Mouse (Mus musculus) gastrocnemius, postnatal 25 days (tissue): ENCODE data around the gene Gm10197. TPM values are rescaled to one million over a fixed set of nuclear protein-coding genes. Genes with fewer than 3 reads are reported as not detected.
"Not testable (repeated sequence)": the region's sequence is repeated elsewhere in the genome, so short reads cannot be mapped to it uniquely, and the experiment has no call there.

Source experiments
- DNase-seq: peaks from one replicate; pipeline ENCODE4 v3.0.0; 2022
- long read RNA-seq, 2 experiments: library from polyadenylated mRNA; stranded (forward); transcript quantifications; one replicate each; pipeline ENCODE4 v2.0.0; 2021
- total RNA-seq, 2 experiments: library from RNA; stranded (reverse); gene quantifications; 1 replicate in 1 of 2; 2 replicates in 1 of 2; pipeline ENCODE4 v1.2.3; 2021

The Gm10197 gene
- not detected for total RNA-seq
- long read RNA-seq, experiment 1, result 0 reads
- long read RNA-seq, experiment 2, result 0 reads

DNA sequence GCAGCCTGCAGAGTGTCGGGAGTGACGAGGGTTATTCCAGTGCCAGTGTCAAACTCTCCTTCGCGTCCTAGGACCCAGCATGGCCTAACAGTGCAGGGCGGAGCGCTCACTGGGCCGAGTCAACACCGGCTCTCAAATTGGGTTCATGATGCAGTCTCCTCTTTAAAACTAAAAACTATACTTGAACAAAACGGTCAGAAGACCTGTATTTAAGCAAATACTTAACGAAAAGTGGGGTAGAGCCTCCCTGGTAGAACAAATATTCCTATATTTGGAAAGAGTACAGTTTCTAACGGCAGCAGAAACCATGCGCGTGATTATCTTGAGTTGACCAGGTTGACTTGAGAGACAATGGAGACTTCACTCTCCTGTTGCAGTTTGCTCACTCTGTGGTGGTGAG is at the start of gene Gm10197:
TSS of gene Gm10197 (minus strand) at position 101 of the 400 bp plus-strand sequence.
- no peak for DNase-seq

DNA sequence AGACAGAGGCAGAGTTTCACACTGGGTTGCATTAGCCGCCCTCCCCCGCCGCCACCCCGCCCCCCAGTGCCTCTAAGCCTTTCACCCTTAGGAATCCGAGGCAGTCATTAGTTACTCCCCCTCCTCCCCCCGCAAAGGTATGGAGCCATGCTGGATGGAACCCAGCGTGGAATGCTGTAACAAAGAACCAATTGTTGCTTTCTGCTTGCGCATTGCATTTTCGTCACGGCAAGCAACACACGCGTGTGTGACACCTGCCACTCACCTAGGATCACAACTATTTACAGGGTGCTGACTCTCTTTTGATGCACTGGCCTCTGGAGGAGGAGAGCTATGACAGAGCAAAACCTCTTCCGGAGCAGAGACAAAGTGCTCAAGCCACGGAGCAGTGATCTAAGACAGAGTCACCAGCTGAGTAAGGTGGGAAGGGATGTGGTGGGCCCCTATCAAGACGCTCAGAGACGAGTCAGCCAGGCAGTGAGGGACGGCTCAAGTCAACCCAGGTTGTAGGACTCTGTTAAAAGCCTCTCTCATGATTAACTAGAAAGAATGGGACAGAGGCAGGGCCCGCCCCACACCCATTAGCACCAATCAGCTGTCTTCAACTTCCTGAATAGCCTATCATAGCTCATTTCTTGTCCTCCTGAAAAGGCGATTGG is 49.5 kb upstream of the Gm10197 start:
- DNase-seq, result peak; percentile 76

DNA sequence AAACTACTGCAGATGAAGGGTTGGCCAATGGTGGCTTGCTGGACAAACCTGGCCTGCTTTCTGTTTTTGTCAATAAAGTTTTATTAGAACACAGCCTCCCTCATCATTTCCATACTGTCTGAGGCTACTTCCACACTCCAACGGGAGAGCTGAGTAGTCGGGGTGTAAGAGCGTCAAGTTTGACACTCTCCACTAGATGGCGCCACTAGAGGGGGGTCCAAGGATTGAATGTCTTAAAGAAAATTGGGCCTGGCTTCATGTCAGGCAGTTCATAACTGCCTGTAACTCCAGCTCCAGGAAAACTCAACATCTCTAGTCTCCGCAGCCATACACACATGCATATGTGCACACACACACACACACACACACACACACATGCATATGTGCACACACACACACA is 48.3 kb upstream of the Gm10197 start:
- no peak for DNase-seq

DNA sequence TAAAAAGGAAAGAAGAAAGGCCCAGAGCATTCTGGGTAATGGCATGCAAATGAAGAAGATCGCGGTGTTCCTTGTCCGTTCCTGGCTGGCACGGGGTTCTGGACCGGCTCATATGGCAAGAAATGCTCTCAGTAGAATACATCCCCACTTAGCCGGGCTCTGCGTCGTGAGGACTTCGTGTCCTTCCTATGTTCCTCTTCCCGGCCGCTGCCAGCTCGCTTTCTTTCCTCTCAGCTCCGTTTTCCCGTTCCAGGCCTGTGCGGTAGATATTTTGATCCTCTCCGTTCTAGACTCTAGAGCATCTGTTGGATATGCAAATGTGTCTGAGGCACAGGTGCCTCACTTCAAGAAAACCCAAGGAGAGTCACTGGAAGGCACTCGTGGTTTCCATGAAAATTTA is 43.6 kb upstream of the Gm10197 start:
- no peak for DNase-seq

DNA sequence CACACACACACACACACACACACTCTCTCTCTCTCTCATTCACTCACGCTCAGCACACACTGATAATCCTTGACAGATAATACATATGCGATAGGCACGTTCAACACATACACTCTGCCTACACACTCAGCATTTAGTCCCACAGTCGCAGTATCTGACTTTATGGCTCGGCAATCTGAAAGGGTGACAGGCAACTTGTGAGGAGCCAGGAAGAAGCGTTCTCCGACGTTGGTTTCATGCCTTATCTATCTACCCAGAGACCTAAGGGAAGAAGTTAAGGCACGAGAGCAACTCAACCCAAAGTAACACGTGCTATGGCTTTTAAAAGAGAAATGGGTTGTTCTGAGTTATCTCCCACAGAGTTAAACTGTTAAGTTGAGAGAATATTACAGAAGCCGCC is 43.1 kb upstream of the Gm10197 start:
- no peak for DNase-seq

DNA sequence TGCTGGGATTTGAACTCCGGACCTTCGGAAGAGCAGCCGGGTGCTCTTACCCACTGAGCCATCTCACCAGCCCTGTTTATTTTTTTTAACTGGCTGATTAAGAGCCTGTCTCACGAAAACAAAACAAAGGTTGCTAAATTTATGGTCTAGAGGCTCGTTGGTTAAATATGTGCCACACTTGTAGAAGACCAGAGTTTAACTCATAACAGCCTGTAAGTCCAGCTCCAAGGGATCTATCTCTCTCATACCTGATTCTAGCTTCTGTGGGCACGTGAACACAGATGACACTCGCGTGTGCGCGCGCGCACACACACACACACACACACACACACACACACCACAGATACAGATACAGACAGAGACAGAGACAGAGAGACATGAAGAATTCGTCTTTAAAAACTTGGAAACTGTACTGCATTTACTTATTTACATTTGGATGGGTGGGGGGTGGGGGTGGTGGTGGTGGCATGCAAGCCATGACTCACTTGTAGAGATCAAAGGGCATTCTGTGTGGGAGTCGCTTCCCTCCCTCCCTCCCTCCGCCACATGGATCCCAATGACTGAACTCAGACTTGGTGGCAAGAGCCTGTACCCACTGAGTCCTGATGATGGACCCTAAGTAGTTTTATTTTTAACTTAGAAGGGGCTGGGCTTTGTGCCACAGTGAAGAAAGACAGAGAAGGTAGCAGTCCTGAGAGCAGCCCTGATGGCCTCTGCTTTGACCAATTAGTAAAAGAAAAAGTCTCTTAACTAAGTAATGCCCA is 42.2 kb upstream of the Gm10197 start:
- DNase-seq, result no peak

DNA sequence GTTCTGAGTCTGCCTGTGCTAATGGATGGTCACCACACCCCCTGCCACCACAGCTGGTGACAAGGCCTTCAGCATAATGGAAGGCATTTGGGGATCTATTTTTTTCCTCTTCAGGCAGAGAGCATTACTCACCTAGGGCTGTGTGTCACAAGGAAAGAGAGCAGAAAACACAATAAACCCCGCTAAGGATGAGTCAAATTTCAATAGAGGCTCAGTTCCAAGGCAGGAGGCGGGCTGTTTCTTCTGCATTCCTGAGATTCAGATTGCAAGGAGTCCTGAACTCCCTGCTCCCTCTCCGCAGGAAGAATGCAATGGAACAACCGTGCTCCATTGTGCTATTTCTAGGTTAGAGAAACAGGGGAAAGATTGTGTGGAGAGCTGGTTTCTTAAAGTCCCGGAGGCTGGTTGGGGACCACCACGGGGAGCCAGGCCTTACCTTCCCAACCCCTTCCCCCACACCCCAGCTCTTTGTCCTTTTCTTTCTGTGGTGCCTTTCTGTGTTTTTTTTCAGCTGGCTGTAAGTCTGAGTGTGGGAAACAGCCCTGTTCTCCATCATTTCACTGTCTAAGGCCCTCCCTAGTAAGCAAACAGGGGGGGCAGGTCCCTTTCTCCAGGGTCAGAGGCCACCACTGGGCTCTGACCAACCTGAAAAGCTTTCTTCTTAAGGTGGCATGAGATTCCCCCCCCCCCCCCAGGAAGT is 40.7 kb upstream of the Gm10197 start:
- no peak for DNase-seq

DNA sequence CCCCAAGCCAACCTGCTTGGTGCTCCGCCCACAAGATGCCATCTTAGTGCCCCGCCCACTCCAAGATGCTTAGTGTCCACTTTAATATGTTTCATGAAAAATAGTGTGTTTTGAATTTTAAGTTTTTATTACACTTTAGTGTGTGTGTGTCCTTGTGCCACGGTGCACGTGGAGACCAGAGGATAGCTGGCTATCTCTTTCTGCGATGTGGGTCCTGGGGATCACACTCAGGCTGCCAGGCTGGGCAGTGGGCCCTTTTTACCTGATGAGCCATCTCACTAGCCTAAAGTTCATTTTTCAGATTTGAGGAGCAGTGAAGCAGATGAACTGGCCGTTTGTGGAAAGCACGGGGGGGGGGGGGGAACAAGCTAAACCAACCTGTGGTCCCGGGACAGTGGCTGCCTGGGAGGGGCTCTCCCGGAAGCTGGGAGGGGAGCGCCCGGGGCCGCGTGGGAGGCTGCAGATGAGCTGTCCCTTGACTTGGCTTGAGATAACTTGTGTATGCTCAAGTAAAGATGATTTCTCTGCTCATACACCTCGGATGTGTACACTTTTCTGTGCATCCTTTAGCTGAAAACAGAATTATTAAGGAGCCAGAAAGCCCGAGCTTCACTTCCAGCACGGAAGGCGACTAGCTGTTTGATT is 38.2 kb upstream of the Gm10197 start:
- DNase-seq, result no peak

DNA sequence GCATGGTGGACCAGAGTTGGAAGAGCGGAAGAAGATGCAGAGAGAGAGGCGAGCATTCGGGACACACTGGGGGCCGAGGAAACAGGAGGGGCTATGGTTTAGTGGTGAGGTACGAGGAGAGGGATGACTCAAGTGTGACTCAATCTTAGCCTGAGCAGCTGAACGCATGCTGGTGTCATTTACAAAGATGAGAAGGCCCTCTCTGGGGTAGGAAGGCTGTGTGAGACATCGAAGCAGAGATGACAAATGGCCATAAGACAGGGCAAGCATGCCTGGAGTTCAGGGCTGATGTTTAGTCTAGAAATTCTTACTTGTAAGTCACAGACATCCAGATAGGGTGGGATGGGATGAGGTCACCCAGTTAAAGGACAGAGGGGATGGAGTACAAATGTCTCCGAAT is 36.8 kb upstream of the Gm10197 start:
- DNase-seq, result no peak

DNA sequence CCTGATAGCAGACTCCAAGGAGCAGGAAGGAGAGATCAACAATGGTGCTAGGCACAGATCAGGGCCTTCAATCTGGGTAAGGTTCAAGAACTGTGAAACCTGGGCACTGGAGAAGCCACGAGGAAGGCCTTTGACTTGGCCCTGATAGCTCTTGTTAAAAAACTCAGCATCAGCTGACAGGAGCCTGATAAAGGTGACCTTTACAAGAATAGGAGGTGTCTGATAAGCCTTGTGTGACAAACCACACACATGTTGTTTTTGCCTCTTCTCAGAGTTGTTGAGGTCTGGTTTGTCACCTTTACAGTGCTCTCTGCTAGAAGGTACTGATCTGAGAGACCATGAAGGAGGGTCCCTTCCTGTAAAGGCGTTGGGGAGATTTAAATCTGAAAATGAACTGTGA is 35.8 kb upstream of the Gm10197 start:
- no peak for DNase-seq

DNA sequence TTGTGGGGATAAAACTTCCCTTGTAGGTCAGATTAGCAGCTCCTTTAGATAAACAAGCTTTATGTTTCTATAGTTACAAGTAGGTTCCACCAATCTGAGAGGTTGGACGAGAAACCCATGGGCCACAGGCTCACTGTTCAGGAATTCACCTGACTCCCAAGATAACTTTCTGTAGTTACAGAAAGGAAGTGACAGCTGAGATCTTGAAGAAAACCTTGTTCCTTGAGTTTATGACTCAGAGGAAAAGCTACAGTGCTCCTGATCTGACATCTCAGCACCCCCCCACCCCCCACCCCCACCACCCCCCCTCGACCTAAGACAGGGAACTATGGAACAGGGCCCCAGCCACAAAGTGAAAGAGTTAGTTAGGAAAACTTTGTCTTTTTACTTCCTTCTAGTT is 34.2 kb upstream of the Gm10197 start:
- no peak for DNase-seq

DNA sequence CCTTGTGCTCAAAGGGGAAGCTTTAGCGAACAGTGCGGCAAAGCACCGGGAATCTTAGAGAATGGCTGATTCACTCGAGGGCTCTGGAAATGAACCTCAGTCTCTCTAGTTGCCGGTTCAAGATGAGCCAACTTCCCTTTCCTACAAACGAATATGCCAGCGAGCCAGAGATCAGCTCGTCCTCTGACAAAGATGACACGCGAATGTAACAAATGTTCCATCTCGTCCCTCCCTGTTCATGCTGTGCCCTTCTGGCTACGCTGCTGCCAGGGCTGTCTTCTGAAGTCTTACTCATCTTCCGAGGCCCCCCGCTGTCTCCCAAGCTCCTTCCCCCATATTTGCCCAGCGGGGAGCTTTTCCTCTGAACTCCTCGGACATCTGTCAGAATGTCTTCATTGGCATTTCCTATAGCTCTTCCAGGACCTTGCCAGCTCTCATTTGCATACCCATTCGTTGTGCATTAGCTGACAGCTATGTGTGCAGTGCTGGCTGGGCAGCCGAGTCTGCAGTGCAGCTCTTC is 33.3 kb upstream of the Gm10197 start:
- DNase-seq, result no peak

DNA sequence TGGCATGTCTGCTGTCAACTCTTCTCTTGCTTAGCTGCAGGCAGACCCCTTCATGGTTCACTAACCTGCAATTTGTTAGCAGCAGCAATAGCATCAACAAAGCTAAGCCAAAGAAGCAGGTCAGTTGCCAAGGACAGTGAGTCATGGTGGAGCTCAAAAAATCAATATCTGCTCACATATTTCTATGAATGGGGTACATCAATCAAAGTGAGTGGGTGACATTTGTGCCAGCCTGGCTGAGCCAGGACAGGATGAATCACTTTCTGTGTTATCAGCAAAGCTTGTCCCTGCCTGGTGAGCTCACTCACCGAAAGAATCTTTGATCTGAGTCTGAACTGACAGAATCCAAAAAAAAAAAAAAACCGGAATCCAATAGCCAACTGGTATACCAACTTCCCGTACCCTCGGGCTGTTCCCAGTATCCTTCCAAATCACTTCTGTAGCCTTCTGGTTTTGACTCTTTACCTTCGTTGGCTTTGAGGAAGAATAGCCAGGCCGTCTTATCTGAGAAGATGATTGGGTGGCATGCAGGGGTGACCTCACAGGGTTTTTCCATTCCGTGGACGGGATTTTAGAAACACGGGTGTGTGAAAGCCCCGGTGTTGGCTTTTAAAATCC is 32.8 kb upstream of the Gm10197 start:
- DNase-seq, result no peak

DNA sequence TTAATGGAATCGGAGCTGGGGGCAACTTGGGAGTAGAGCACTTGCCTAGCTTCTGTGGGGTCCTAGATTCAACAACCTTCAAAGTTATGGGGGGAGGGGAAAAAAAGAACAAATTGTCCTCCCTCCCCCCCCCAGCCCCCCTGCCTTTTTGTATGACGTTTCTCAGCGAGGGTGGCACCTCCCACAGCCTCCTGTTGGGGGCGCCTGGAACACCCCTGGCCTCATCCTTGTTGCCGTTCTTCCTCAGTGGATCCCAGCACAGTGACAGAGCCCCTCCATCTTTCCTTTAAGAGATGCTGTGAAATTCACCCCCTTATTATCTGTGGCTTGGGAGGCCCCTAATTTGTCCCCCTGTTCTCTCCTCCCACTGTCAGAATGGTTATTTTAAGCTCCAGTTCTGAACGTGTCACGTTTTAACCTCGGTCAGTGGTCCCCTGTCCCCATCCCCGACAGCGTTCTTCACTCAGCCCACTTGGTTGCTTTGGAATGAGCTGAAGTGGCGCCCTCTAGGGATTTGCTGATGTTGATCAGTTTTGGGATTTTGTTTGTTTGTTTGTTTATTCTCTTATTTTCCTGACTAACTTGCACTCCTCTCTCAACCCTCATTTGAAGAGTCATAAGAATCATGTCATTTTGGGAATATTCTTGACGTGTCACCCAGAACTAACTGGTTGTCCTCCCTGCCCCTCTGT is 31.3 kb upstream of the Gm10197 start:
- DNase-seq, result no peak

DNA sequence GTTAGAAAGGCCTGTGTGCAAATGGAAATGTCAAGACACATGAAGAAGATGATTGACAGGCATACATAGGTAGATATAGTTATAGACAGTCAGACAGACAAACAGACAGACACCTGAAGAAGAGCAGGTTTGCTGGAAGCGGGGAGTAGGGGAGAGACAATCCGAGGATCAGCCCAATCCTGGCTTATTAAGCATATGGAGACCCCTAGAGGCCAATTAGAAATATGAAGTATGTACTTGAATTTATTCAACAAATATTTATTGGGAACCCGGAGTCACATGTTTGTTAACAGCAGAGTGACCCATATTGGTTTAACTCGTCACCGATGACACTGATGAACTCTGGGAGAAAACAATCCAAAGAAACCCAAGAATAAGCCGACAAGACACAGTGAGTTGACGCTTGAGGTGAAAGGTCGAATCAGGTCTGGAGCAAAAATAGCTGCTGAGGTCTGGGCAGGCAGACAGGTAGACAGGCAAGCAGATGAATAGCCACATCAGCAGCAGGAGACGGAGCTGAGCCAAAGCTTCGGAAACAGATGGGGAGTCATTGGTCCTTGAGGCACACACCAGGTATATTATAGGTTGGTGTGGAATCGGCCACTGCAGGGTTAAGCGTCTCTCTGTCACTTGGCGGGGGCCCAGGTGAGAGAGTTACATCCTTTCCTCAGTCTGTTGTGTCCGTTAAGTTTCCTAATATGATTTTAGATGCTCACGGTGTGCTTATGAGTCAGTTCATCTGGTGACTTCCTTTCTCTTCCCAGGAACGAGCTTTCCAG is 29.0 kb upstream of the Gm10197 start:
- DNase-seq, result no peak

DNA sequence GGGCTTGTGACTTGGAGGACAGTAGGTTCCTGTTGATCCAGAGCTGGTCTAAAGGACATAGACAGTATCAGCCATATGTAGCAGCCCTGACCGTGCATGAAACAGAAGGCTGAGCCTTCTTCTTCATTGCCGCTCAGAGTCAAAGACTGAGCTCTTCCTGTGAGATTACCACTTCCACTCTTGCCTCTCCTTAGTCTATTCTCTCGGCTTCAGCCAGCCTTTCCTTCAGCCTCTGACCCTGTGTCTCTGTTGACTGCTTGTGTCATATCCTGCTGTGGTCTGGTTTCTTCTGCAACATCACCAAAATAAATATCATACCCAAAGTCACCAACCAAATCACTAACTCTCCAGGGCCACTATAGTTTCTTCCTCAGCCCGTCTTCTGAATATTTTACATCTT is 27.6 kb upstream of the Gm10197 start:
- no peak for DNase-seq

DNA sequence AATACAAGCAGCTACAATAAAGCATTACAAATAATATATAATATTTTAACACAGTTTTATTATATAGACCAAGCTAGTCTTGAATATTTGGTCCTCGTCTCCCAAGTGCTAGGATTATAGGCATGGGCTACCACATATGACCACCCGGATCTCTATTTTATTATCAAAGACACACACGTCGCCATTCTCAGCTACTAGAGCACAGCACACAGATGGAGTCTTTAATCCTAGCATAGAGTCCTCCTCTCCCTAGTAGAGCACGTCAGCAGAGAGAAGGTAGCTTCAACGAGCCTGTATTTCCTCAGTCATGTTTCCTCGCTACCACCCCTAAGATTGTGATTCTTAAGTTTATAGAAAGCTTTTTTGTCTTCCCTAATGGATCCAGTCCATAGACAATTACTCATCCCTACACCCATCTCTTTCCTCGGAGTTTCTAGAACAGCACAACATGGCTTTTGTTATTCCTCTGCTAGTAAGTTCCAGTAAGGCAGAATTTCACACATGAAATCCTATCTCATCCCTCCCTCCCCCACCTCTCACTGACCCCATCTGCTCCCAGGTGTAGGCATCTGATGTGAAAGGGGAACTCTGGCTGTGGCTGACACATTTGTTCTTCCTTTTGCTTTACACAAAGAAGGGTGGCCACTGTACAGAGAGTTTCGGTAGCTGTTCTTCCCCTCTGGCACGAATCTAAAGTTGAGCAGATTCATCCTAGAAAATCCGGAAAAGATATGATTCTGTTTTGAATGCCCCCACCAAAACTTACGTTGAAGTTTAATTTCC is 26.1 kb upstream of the Gm10197 start:
- no peak for DNase-seq

DNA sequence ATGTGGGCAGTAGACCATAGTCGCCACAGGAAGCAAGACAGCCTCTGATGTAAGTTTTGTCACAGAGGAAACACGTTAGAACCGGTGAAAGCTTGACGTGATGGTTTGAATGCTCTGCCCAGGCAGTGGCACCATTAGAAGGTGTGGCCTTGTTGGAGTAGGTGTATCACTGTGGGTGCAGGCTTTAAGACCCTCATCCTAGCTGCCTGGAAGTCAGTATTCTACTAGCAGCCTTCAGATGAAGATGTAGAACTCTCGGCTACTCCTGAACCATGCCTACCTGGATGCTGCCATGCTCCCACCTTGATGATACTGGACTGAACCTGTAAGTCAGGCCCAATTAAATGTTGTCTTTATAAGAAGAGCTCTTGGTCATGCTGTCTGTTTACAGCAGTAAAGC is 24.2 kb upstream of the Gm10197 start:
- DNase-seq, result not testable (repeated sequence)

DNA sequence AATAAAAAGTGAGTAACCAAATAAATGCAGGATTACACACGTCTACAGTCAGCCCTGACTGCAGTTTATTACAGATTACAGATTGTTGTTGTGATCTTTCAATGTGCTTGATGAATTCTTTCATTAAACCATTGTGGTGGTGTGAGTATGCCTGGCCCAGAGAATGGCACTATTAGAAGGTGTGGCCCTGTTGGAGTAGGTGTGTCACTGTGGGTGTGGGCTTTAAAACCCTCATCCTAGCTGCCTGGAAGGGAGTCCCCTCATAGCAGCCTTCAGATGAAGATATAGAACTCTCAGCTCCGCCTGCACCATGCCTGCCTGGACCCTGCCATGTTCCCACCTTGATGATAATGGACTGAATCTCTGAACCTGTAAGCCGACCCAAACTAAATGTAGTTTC is 23.4 kb upstream of the Gm10197 start:
- not testable (repeated sequence) for DNase-seq

DNA sequence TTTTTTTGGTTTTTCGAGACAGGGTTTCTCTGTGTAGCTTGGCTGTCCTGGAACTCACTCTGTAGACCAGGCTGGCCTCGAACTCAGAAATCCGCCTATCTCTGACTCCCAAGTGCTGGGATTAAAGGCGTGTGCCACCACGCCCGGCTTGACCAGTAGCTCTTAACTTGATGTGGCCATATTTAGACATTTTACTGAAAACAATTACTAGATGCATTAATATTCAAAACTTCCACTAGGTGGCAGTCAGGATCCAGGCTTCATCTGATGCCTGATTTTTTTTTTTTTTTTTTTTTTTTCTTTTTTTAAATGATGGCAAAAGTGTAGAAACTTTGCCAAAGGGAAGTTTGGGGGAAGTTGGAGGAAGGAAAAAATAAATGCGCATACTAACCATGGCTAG is 23.0 kb upstream of the Gm10197 start:
- peak; percentile 21 for DNase-seq
